Mouse (Mus musculus): Measurements from ENCODE around the gene Hfe2. TPM values are rescaled to one million over a fixed set of nuclear protein-coding genes. Genes with fewer than 3 reads are reported as not detected.
"Not testable (repeated sequence)": the region's sequence is repeated elsewhere in the genome, so short reads cannot be mapped to it uniquely, and the experiment has no call there.

Gene Hfe2
- polyA plus RNA-seq, 1 experiment from 2014 or later: 7.9 TPM

DNA sequence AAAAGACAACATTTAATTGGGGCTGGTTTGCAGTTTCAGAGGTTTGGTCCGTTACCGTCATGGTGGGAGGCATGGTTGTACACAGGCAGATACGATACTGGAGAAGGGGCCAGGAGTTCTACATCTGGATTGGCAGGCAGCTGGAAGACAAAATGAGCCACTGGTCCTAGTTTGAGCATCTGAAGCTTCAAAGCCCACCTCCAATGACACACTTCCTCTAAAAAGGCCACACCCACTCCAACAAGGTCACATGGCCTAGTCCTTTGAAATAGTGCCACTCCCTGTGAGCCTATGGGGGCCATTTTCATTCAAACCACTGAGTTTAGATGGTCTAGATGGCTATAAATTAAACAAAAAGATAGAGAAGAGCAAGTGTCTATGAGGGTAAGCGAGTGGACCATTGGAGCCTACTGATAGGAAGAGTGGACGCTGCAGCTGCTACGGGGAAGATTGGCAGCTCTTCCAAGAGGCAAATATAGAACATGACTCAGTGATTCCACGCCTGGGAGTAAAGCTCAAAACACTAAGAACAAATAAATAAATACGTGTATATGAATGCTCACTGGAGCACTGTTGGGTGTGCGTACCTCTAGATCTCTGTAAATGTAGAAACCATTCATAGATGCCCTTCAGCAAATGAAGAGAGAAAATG is 18.4 kb upstream of the Hfe2 start:
- Histone ChIP-seq H3K9me3 (replicated peaks) (no peaks in the 10 kb centered on the region), H3K9ac (no peak overlapping the region), H3K27ac (no peak overlapping the region), H3K36me3 (no peaks in the 10 kb centered on the region), H3K4me3 (no peak overlapping the region), H3K27me3 (no peaks in the 10 kb centered on the region), H3K4me1 (replicated peaks) (peaks cover 4% of the 10 kb centered on the region), H3K4me2 (no peak overlapping the region)
- WGBS: 75% methylated on average over 9 of the region's 9 CpGs
- no peak for ATAC-seq (replicated peaks; ENCODE audit: insufficient number of reproducible peaks, insufficient read depth, low FRiP score, low read depth)

DNA sequence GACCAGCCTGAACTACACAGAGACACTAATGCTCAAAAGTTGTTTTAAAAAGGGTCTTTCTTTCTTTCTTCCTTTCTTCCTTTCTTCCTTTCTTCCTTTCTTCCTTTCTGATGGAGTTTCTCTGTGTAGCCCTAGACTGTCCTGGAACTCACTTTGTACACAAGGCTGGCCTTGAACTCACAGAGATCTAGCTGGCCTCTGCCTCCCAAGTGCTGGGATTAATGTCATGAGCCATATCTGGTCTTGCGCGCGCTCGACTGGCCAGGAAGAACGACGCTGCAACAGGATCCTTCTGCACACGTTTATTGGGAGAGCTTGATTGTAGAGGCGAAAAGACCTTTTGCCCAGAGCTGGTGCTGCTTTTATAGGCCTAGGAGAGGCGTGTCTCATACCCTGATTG is 17.0 kb upstream of the Hfe2 start:
- H3K9ac ChIP-seq; H3K27ac ChIP-seq; H3K27me3 ChIP-seq; H3K9me3 ChIP-seq (replicated peaks); H3K4me2 ChIP-seq; ATAC-seq (replicated peaks; ENCODE audit: insufficient number of reproducible peaks, insufficient read depth, low FRiP score, low read depth); H3K4me3 ChIP-seq; H3K4me1 ChIP-seq (replicated peaks); H3K36me3 ChIP-seq: not testable (repeated sequence)
- WGBS: 88% methylated on average over 8 of the region's 9 CpGs

- peaks cover 9% of the 10 kb centered on the region; the same call in 1 of the 2 replicates for H3K4me1 ChIP-seq (replicated peaks)
- no peak for ATAC-seq (replicated peaks; ENCODE audit: insufficient number of reproducible peaks, insufficient read depth, low FRiP score, low read depth)
- no peaks in the 10 kb centered on the region for H3K36me3 ChIP-seq
- no peaks in the 10 kb centered on the region for H3K27me3 ChIP-seq
- no peak overlapping the region for H3K4me2 ChIP-seq
- H3K4me3 ChIP-seq: no peak overlapping the region
- H3K9me3 ChIP-seq (replicated peaks): no peaks in the 10 kb centered on the region
- H3K9ac ChIP-seq: no peak overlapping the region
- no peak overlapping the region for H3K27ac ChIP-seq
- 45% methylated on average over 5 of the region's 5 CpGs for WGBS
These were observed 4.8 kb upstream of the Hfe2 start for GRCm38 (mm10) chr3:96520171-96520570.

- ATAC-seq (replicated peaks; ENCODE audit: insufficient number of reproducible peaks, insufficient read depth, low FRiP score, low read depth): no peak
- Histone ChIP-seq H3K4me3 (no peak overlapping the region), H3K9ac (no peak overlapping the region), H3K27ac (no peak overlapping the region), H3K4me1 (replicated peaks) (peaks cover 19% of the 10 kb centered on the region), H3K27me3 (peaks cover 11% of the 10 kb centered on the region), H3K9me3 (replicated peaks) (no peaks in the 10 kb centered on the region), H3K36me3 (no peaks in the 10 kb centered on the region), H3K4me2 (no peak overlapping the region)
- 56% methylated on average over 4 of the region's 4 CpGs for WGBS
These were observed 2.8 kb upstream of the Hfe2 start for GRCm38 (mm10) chr3:96522149-96522548.

- peaks cover 28% of the 10 kb centered on the region for H3K4me1 ChIP-seq (replicated peaks)
- peak overlapping the region; percentile 73 for H3K27ac ChIP-seq
- no peaks in the 10 kb centered on the region for H3K9me3 ChIP-seq (replicated peaks)
- peaks cover 26% of the 10 kb centered on the region for H3K27me3 ChIP-seq
- no peak overlapping the region for H3K9ac ChIP-seq
- no peaks in the 10 kb centered on the region for H3K36me3 ChIP-seq
- 0 out of 2 replicates have a peak overlapping the region, but pooled peaks have one; percentile 23 for H3K4me3 ChIP-seq
- H3K4me2 ChIP-seq: peak overlapping the region; percentile 47
- no peak for ATAC-seq (replicated peaks; ENCODE audit: insufficient number of reproducible peaks, insufficient read depth, low FRiP score, low read depth)
- 56% methylated on average over 12 of the region's 12 CpGs for WGBS
These were observed 753 bp upstream of the Hfe2 start for GRCm38 (mm10) chr3:96524028-96524810.

DNA sequence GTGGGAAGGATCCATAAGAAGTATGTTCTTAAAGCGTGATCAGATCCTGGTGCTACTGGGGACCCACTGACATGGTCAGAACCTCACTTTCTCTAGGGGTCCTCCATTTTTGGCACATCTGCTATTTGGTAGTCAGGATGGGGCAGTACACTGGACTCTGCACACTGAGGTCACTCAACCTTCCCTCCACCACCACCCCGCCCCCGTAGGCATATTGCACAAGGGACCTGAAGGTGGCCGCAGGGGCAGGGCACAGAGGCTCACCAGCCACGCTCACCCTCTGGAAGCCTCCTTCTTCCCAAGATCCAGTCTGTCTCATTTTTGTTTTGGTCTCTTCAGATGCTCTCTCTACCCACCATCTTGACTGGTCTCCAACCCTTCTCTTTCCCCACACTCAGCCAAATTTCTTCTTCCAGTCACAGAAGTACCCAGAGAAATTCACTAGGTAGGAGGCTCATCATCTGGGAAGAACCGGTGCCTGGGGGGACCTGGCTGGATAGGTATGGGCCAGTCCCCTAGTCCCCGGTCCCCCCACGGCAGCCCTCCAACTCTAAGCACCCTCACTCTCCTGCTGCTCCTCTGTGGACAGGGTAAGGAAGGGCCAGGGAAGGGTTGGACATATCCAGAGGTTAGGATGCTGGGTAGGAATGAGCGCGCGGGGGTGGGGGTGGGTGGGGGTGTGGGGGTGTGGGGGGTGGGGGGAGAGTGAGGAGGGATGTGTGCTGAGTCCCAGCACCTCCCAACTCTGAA is 1.2 kb downstream of the Hfe2 start:
- H3K27me3 ChIP-seq: peaks cover 26% of the 10 kb centered on the region
- ATAC-seq (replicated peaks; ENCODE audit: insufficient number of reproducible peaks, insufficient read depth, low FRiP score, low read depth): no peak

GRCm38 (mm10) chr3:96526864-96527542 is 2.0 kb downstream of the Hfe2 start:
- 7% methylated on average over 44 of the region's 44 CpGs for WGBS
- H3K9ac ChIP-seq: peak overlapping the region; percentile 49
- H3K4me1 ChIP-seq (replicated peaks): peaks cover 28% of the 10 kb centered on the region
- peak overlapping the region; percentile 89 for H3K4me2 ChIP-seq
- ATAC-seq (replicated peaks; ENCODE audit: insufficient number of reproducible peaks, insufficient read depth, low FRiP score, low read depth): 0 out of 2 replicates have a peak, but pooled peaks have one; percentile 14
- peaks cover 26% of the 10 kb centered on the region for H3K27me3 ChIP-seq
- H3K36me3 ChIP-seq: no peaks in the 10 kb centered on the region
- no peaks in the 10 kb centered on the region for H3K9me3 ChIP-seq (replicated peaks)
- H3K27ac ChIP-seq: no peak overlapping the region
- H3K4me3 ChIP-seq: peak overlapping the region; percentile 51

More for the DNA sequence above, 1.2 kb downstream of the Hfe2 start:
- peak overlapping the region; percentile 89 for H3K4me2 ChIP-seq
- no peaks in the 10 kb centered on the region for H3K9me3 ChIP-seq (replicated peaks)
- peaks cover 28% of the 10 kb centered on the region for H3K4me1 ChIP-seq (replicated peaks)
- no peaks in the 10 kb centered on the region for H3K36me3 ChIP-seq
- WGBS: 67% methylated on average over 11 of the region's 11 CpGs
- no peak overlapping the region for H3K4me3 ChIP-seq
- no peak overlapping the region for H3K27ac ChIP-seq
- no peak overlapping the region for H3K9ac ChIP-seq

- ATAC-seq (replicated peaks; ENCODE audit: insufficient number of reproducible peaks, insufficient read depth, low FRiP score, low read depth): no peak
These were observed 3.5 kb downstream of the Hfe2 start for GRCm38 (mm10) chr3:96528506-96528905.

DNA sequence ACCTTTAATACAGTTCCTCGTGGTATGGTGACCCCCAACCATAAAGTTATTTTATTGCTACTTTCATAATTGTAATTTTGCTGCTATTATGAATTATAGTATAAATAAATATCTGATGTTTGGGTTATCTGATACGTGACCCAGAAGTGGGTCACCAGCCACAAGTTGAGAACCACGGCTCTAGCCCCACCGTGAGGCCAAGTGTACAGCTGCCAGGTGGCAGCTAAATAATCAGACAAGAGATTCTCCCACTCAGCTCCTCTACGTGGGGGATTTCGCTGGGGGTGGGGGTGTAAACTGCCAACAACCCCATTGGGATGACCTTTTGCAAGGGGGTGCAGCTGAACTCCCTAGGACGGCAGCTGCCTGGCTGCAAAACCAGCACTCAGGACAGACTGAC is 7.1 kb downstream of the Hfe2 start:
- Histone ChIP-seq H3K27ac (no peak overlapping the region), H3K4me3 (no peak overlapping the region), H3K9ac (no peak overlapping the region), H3K4me2 (no peak overlapping the region), H3K27me3 (peaks cover 16% of the 10 kb centered on the region), H3K4me1 (replicated peaks) (peaks cover 10% of the 10 kb centered on the region), H3K36me3 (no peaks in the 10 kb centered on the region), H3K9me3 (replicated peaks) (no peaks in the 10 kb centered on the region)
- WGBS: 44% methylated on average over 7 of the region's 7 CpGs
- ATAC-seq (replicated peaks; ENCODE audit: insufficient number of reproducible peaks, insufficient read depth, low FRiP score, low read depth): no peak

More at GRCm38 (mm10) chr3:96528506-96528905, 3.5 kb downstream of the Hfe2 start:
- Histone ChIP-seq H3K9ac (no peak overlapping the region), H3K4me3 (no peak overlapping the region), H3K9me3 (replicated peaks) (no peaks in the 10 kb centered on the region), H3K27ac (no peak overlapping the region), H3K36me3 (no peaks in the 10 kb centered on the region), H3K4me1 (replicated peaks) (peaks cover 28% of the 10 kb centered on the region), H3K27me3 (peaks cover 26% of the 10 kb centered on the region), H3K4me2 (no peak overlapping the region)
- 65% methylated on average over 9 of the region's 9 CpGs for WGBS

GRCm38 (mm10) chr3:96534300-96534699 is 9.3 kb downstream of the Hfe2 start:
- H3K27me3 ChIP-seq: no peaks in the 10 kb centered on the region; the same call in 1 of the 2 replicates
- H3K36me3 ChIP-seq: no peaks in the 10 kb centered on the region
- H3K27ac ChIP-seq: no peak overlapping the region
- H3K4me3 ChIP-seq: no peak overlapping the region
- no peaks in the 10 kb centered on the region for H3K4me1 ChIP-seq (replicated peaks)
- no peaks in the 10 kb centered on the region for H3K9me3 ChIP-seq (replicated peaks)
- H3K4me2 ChIP-seq: no peak overlapping the region
- ATAC-seq (replicated peaks; ENCODE audit: insufficient number of reproducible peaks, insufficient read depth, low FRiP score, low read depth): no peak
- 62% methylated on average over 2 of the region's 2 CpGs for WGBS
- H3K9ac ChIP-seq: no peak overlapping the region

GRCm38 (mm10) chr3:96539316-96539715 is 14.3 kb downstream of the Hfe2 start:
- WGBS: 64% methylated on average over 2 of the region's 2 CpGs
- Histone ChIP-seq H3K4me1 (replicated peaks) (peaks cover 4% of the 10 kb centered on the region), H3K4me2 (no peak overlapping the region), H3K36me3 (no peaks in the 10 kb centered on the region), H3K4me3 (no peak overlapping the region), H3K9ac (no peak overlapping the region), H3K27me3 (no peaks in the 10 kb centered on the region), H3K9me3 (replicated peaks) (no peaks in the 10 kb centered on the region), H3K27ac (no peak overlapping the region)
- no peak for ATAC-seq (replicated peaks; ENCODE audit: insufficient number of reproducible peaks, insufficient read depth, low FRiP score, low read depth)

All from heart, embryonic 15.5 days (tissue).